Mouse (Mus musculus) embryonic facial prominence, embryonic 14.5 days (tissue): ENCODE measurements around the gene Ppp6r3. TPM values are rescaled to one million over a fixed set of nuclear protein-coding genes. Genes with fewer than 3 reads are reported as not detected.

Experiments
- ATAC-seq: fragments of 200-750 bp; cut with Nextera tagmentation; 2 replicates; pipeline ENCODE4 v1.8.0; 2017; ENCODE audit warnings: low read depth, moderate number of reproducible peaks, moderate TSS enrichment
- DNase-seq: peaks from one replicate; pipeline ENCODE4 v3.0.0-alpha.2; 2015; ENCODE audit warnings: low spot score
- H3K27ac ChIP-seq: fragments of 300-500 bp; sonication (generic); replicated peaks from 2 replicates; pipeline ENCODE4 v1.5.1; 2014; ENCODE audit warnings: low read depth, mild to moderate bottlenecking, low read length, moderate library complexity
- H3K27me3 ChIP-seq: fragments of 300-500 bp; sonication (generic); replicated peaks from 2 replicates; pipeline ENCODE4 v1.6.1; 2014; ENCODE audit warnings: low read length; ENCODE audit not compliant: control insufficient read depth, insufficient read depth
- H3K36me3 ChIP-seq: fragments of 300-500 bp; sonication (generic); 2 replicates; pipeline ENCODE4 v1.6.1; 2014; ENCODE audit warnings: low read length, mixed read lengths; ENCODE audit not compliant: control insufficient read depth, insufficient read depth
- H3K4me1 ChIP-seq: fragments of 300-500 bp; sonication (generic); 2 replicates; pipeline ENCODE4 v1.6.1; 2014; ENCODE audit warnings: antibody characterized with exemption, low read length; ENCODE audit not compliant: control insufficient read depth, insufficient read depth
- H3K4me2 ChIP-seq: fragments of 300-500 bp; sonication (generic); 2 replicates; pipeline ENCODE4 v1.6.1; 2014; ENCODE audit warnings: low read depth, mild to moderate bottlenecking, low read length, moderate library complexity, mixed read lengths
- H3K4me3 ChIP-seq: fragments of 300-500 bp; sonication (generic); 2 replicates; pipeline ENCODE4 v1.5.1; 2014; ENCODE audit warnings: low read depth, mild to moderate bottlenecking, low read length
- H3K9ac ChIP-seq: fragments of 300-500 bp; sonication (generic); 2 replicates; pipeline ENCODE4 v1.6.1; 2014; ENCODE audit warnings: low read depth, mild to moderate bottlenecking, low read length, moderate library complexity, mixed read lengths
- H3K9me3 ChIP-seq: fragments of 300-500 bp; sonication (generic); 2 replicates; pipeline ENCODE4 v1.6.1; 2016; ENCODE audit warnings: low read length; ENCODE audit not compliant: control insufficient read depth
- WGBS: fragments of 180-500 bp; shearing (Covaris S2); extraction: QIAGEN DNeasy Blood & Tissue Kit; methylation state at CpG from one replicate; pipeline ENCODE4 v1.1.7; 2014; 5-methylcytosine and 5-hydroxymethylcytosine counted together
- polyA plus RNA-seq: library from polyadenylated mRNA; unstranded; fragments of >200 nt; fragmentation: Nextera tagmentation; extraction: Ambion mirVana; gene quantifications from 2 replicates; pipeline ENCODE4 v1.2.1, GENCODE M21; 2014

The Ppp6r3 gene
- polyA plus RNA-seq, 1 experiment from 2014 or later, result 55.5 TPM

- 35% methylated on average over 10 of the region's 10 CpGs for WGBS
- peak overlapping the region; percentile 20; the same call in 1 of the 2 replicates for H3K4me2 ChIP-seq
Observed at GRCm38 (mm10) chr19:3441092-3441491, 134.5 kb downstream of the Ppp6r3 start.

GRCm38 (mm10) chr19:3440667-3441066 lies 134.9 kb downstream of the Ppp6r3 start:
- no peak overlapping the region for H3K27ac ChIP-seq
- H3K4me2 ChIP-seq, result peak overlapping the region; percentile 20; the same call in 1 of the 2 replicates
- ATAC-seq (0 out of 2 replicates have a peak, but pooled peaks have one; percentile 56), DNase-seq (peak; percentile 32)
- H3K9me3 ChIP-seq, result no peaks in the 10 kb centered on the region
- H3K4me3 ChIP-seq, result no peak overlapping the region
- 36% methylated on average over 5 of the region's 5 CpGs for WGBS
- no peak overlapping the region for H3K9ac ChIP-seq
- H3K4me1 ChIP-seq, result no peaks in the 10 kb centered on the region
- H3K36me3 ChIP-seq, result no peaks in the 10 kb centered on the region
- H3K27me3 ChIP-seq, result no peaks in the 10 kb centered on the region

More at GRCm38 (mm10) chr19:3441092-3441491, 134.5 kb downstream of the Ppp6r3 start:
- DNase-seq, result peak; percentile 56
- peak; percentile 34 for ATAC-seq
- Histone ChIP-seq H3K27ac (no peak overlapping the region), H3K4me3 (no peak overlapping the region), H3K9ac (no peak overlapping the region), H3K27me3 (no peaks in the 10 kb centered on the region), H3K9me3 (no peaks in the 10 kb centered on the region), H3K4me1 (no peaks in the 10 kb centered on the region), H3K36me3 (no peaks in the 10 kb centered on the region)

GRCm38 (mm10) chr19:3437980-3438379 lies 137.6 kb downstream of the Ppp6r3 start:
- ATAC-seq (no peak), DNase-seq (no peak)
- H3K9me3 ChIP-seq, result no peaks in the 10 kb centered on the region
- H3K36me3 ChIP-seq, result no peaks in the 10 kb centered on the region
- H3K4me1 ChIP-seq, result no peaks in the 10 kb centered on the region
- H3K9ac ChIP-seq, result 0 out of 2 replicates have a peak overlapping the region, but pooled peaks have one; percentile 6
- no peak overlapping the region for H3K4me2 ChIP-seq
- H3K4me3 ChIP-seq, result no peak overlapping the region
- 67% methylated on average over 5 of the region's 5 CpGs for WGBS
- no peaks in the 10 kb centered on the region for H3K27me3 ChIP-seq
- H3K27ac ChIP-seq, result no peak overlapping the region

- Histone ChIP-seq H3K27me3 (no peaks in the 10 kb centered on the region), H3K27ac (no peak overlapping the region), H3K4me1 (no peaks in the 10 kb centered on the region), H3K4me3 (no peak overlapping the region), H3K9me3 (no peaks in the 10 kb centered on the region), H3K9ac (no peak overlapping the region), H3K4me2 (no peak overlapping the region), H3K36me3 (no peaks in the 10 kb centered on the region)
- ATAC-seq (no peak), DNase-seq (no peak)
- 55% methylated on average over 8 of the region's 9 CpGs for WGBS
Observed at GRCm38 (mm10) chr19:3436840-3437239, 138.7 kb downstream of the Ppp6r3 start.

- Histone ChIP-seq H3K4me2 (no peak overlapping the region), H3K4me3 (no peak overlapping the region), H3K9ac (no peak overlapping the region), H3K36me3 (no peaks in the 10 kb centered on the region), H3K4me1 (no peaks in the 10 kb centered on the region), H3K27me3 (no peaks in the 10 kb centered on the region), H3K9me3 (no peaks in the 10 kb centered on the region), H3K27ac (no peak overlapping the region)
- no peak for DNase-seq
- no peak for ATAC-seq
- WGBS, result 70% methylated on average over 3 of the region's 3 CpGs
Observed at GRCm38 (mm10) chr19:3435824-3436223, 139.7 kb downstream of the Ppp6r3 start.

- DNase-seq (no peak), ATAC-seq (no peak)
- no peaks in the 10 kb centered on the region for H3K9me3 ChIP-seq
- no peak overlapping the region for H3K9ac ChIP-seq
- H3K4me1 ChIP-seq, result no peaks in the 10 kb centered on the region
- H3K36me3 ChIP-seq, result no peaks in the 10 kb centered on the region
- H3K27me3 ChIP-seq, result no peaks in the 10 kb centered on the region
- no peak overlapping the region for H3K27ac ChIP-seq
- H3K4me2 ChIP-seq, result no peak overlapping the region
- 40% methylated on average over 4 of the region's 4 CpGs for WGBS
- no peak overlapping the region for H3K4me3 ChIP-seq
Observed at GRCm38 (mm10) chr19:3434641-3435040, 140.9 kb downstream of the Ppp6r3 start.

- ATAC-seq, result peak; percentile 50; the same call in 1 of the 2 replicates
- Histone ChIP-seq H3K4me1 (no peaks in the 10 kb centered on the region), H3K9ac (no peak overlapping the region), H3K9me3 (no peaks in the 10 kb centered on the region), H3K36me3 (no peaks in the 10 kb centered on the region), H3K27me3 (no peaks in the 10 kb centered on the region), H3K27ac (no peak overlapping the region), H3K4me2 (no peak overlapping the region), H3K4me3 (no peak overlapping the region)
- DNase-seq, result peak; percentile 54
- WGBS, result 31% methylated on average over 4 of the region's 4 CpGs
Observed at GRCm38 (mm10) chr19:3434124-3434523, 141.4 kb downstream of the Ppp6r3 start.

GRCm38 (mm10) chr19:3431969-3432368 lies 143.6 kb downstream of the Ppp6r3 start:
- no peak for ATAC-seq
- H3K9me3 ChIP-seq, result no peaks in the 10 kb centered on the region
- H3K27ac ChIP-seq, result no peak overlapping the region
- H3K4me2 ChIP-seq, result no peak overlapping the region
- H3K4me3 ChIP-seq, result no peak overlapping the region
- no peak for DNase-seq
- no peaks in the 10 kb centered on the region for H3K27me3 ChIP-seq
- 74% methylated on average over 1 of the region's 2 CpGs for WGBS
- no peak overlapping the region for H3K9ac ChIP-seq
- H3K4me1 ChIP-seq, result no peaks in the 10 kb centered on the region
- H3K36me3 ChIP-seq, result no peaks in the 10 kb centered on the region

- Histone ChIP-seq H3K27me3 (no peaks in the 10 kb centered on the region), H3K4me2 (no peak overlapping the region), H3K4me3 (no peak overlapping the region), H3K9ac (no peak overlapping the region), H3K36me3 (no peaks in the 10 kb centered on the region), H3K27ac (no peak overlapping the region), H3K9me3 (no peaks in the 10 kb centered on the region), H3K4me1 (no peaks in the 10 kb centered on the region)
- 69% methylated on average over 7 of the region's 7 CpGs for WGBS
- DNase-seq (no peak), ATAC-seq (no peak)
Observed at GRCm38 (mm10) chr19:3431066-3431465, 144.5 kb downstream of the Ppp6r3 start.
